7 mouse cellular contexts compared by ENCODE assay signal in genomic region chr6:97617266-97617743, GRCm38 (mm10). TPM values are rescaled to one million over a fixed set of nuclear protein-coding genes. Genes with fewer than 3 reads are reported as not detected.
DNase-seq lines count a peak whose midpoint lies in the region; ATAC-seq and TF ChIP-seq lines count a peak whose summit lies in the region.

TSS of gene Frmd4b (minus strand) at chr6:97617541.

- peak; percentile 24 to 39 for DNase-seq in adrenal gland, postnatal 4 days (ENCODE audit: low spot score in 2 of 2)
- peak; percentile 92 for DNase-seq in embryo, embryonic 11 days
- peak; percentile 26 to 48 for DNase-seq in gastrocnemius, postnatal 4 days (ENCODE audit: low spot score in 2 of 2)
- DNase-seq in intestine, embryonic 14.5 days (ENCODE audit: low spot score) = peak; percentile 86
- DNase-seq in left cerebral cortex, adult 2 months (ENCODE audit: extremely low spot score in 1 of 2, low spot score in 2 of 2) = peak; percentile 67 to 69
- DNase-seq in lung, postnatal 36 days = peak; percentile 77
- DNase-seq in right cerebral cortex, postnatal 25 days = peak; percentile 79

- no peak for TF ChIP-seq CTCF in left cerebral cortex, adult 2 months (IDR thresholded peaks at IDR 0.05)

- peak within 1 kb of the TSS; percentile 36 for H3K9ac ChIP-seq in intestine, embryonic 14.5 days (ENCODE audit: low read length)

- H3K4me3 ChIP-seq in intestine, embryonic 14.5 days (ENCODE audit: low read depth, low read length) = peak within 1 kb of the TSS; percentile 73
- peak within 1 kb of the TSS; percentile 54 for H3K4me3 ChIP-seq in left cerebral cortex, adult 2 months

- intact Hi-C loops in left cerebral cortex, adult 2 months (cut with DNase I) = loop anchor here (5.0 kb wide), 1 partner anchor 125 kb away; no protein-coding TSS in a partner anchor

- under 1% methylated on average over 42 of the region's 42 CpGs for WGBS in intestine, embryonic 14.5 days

- H3K4me2 ChIP-seq in intestine, embryonic 14.5 days (ENCODE audit: low read length) = peak within 1 kb of the TSS; percentile 93

- peak; percentile 86 for ATAC-seq in intestine, embryonic 14.5 days (replicated peaks; ENCODE audit: low FRiP score, low TSS enrichment, low read depth)

- H3K4me1 ChIP-seq in intestine, embryonic 14.5 days (replicated peaks; ENCODE audit: control insufficient read depth, insufficient read depth, low read length) = peaks cover 14% of the 10 kb centered on the region

- peak within 1 kb of the TSS; percentile 51 for H3K27ac ChIP-seq in intestine, embryonic 14.5 days (ENCODE audit: low read depth)
- H3K27ac ChIP-seq in left cerebral cortex, adult 2 months = peak within 1 kb of the TSS; percentile 85

- H3K27me3 ChIP-seq in intestine, embryonic 14.5 days (replicated peaks; ENCODE audit: control insufficient read depth, insufficient read depth, low read length) = no peaks in the 10 kb centered on the region

- no peaks in the 10 kb centered on the region for H3K36me3 ChIP-seq in intestine, embryonic 14.5 days (ENCODE audit: control insufficient read depth, insufficient read depth, low read length)

- H3K9me3 ChIP-seq in intestine, embryonic 14.5 days (ENCODE audit: control insufficient read depth, low read length) = no peaks in the 10 kb centered on the region

RNA-seq across cellular contexts. Expression of gene Frmd4b, which starts in this region (rescaled TPM):
- total RNA-seq in adrenal gland, postnatal 4 days (2021) = 10 to 100 TPM; 34.4 to 41.6 TPM
- total RNA-seq in gastrocnemius, postnatal 4 days (2021) = 10 to 100 TPM; 25.1 to 31.3 TPM
- polyA plus RNA-seq in intestine, embryonic 14.5 days (2014; fragmentation: Nextera tagmentation; extraction: Ambion mirVana) = 15.6 and 17.1 TPM in 2 replicates
- 10 to 100 TPM; 14.2 to 15.6 TPM for total RNA-seq in left cerebral cortex, adult 2 months (2021)

Comparison
In these comparisons a context has a peak if more than half of its experiments do, and no peak if none do; other contexts are left out.
1. Peak in every context shown above with its lines: DNase-seq, ATAC-seq, H3K4me3 ChIP-seq and H3K27ac ChIP-seq.
2. DNase-seq: peak in every context shown above with its lines; median percentile 92 in embryo, embryonic 11 days; 86 in intestine, embryonic 14.5 days; 79 in right cerebral cortex, postnatal 25 days; 77 in lung, postnatal 36 days; 68 in left cerebral cortex, adult 2 months; 37 in gastrocnemius, postnatal 4 days; 32 in adrenal gland, postnatal 4 days.